Mouse (Mus musculus) olfactory bulb, adult 2 months (tissue): ENCODE results near the gene Psmb9.

Experiments used
- CTCF ChIP-seq: fragments of 200-500 bp; IDR thresholded peaks from 2 replicates; pipeline ENCODE4 v1.5.1; 2012; ENCODE audit warnings: low read depth, mild to moderate bottlenecking, low read length, moderate library complexity; ENCODE audit not compliant: insufficient read depth
- POLR2A ChIP-seq: fragments of 200-500 bp; IDR thresholded peaks from 2 replicates; pipeline ENCODE4 v1.6.1; 2012; ENCODE audit warnings: mild to moderate bottlenecking, low read depth, low read length, moderate library complexity; ENCODE audit not compliant: insufficient read depth

DNA sequence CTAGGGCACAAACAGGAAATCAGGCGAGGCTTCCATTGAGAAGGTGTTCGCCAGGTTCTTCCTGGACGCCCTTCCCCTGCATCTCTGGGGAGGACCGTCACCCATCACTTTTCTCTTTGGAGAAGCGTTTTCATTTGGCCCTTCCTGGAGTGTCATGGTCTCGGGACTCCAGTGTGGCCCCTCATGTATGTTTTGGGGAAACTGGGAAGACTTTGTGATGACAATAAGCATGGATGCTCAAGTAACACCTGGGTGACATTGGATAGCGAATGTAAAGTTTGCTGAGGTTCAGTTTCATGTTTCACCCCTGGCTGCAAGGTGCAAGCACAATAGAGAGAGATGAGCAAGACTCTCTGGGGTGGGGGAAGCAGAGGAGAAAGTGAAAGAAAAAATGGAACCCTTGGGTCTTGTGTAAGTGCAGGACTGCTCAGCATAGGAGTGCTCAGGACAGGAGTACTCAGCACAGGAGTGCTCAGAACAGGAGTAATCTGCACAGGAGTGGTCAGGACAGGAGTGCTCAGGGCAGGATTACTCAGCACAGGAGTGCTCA, 14.0 kb upstream of the Psmb9 start:
- TF ChIP-seq POLR2A (no peak), CTCF (no peak)
